Mouse (Mus musculus): Measurements from ENCODE around the gene Polr2m.
"Not testable (repeated sequence)": the region's sequence is repeated elsewhere in the genome, so short reads cannot be mapped to it uniquely, and the experiment has no call there.

The Polr2m gene

DNA sequence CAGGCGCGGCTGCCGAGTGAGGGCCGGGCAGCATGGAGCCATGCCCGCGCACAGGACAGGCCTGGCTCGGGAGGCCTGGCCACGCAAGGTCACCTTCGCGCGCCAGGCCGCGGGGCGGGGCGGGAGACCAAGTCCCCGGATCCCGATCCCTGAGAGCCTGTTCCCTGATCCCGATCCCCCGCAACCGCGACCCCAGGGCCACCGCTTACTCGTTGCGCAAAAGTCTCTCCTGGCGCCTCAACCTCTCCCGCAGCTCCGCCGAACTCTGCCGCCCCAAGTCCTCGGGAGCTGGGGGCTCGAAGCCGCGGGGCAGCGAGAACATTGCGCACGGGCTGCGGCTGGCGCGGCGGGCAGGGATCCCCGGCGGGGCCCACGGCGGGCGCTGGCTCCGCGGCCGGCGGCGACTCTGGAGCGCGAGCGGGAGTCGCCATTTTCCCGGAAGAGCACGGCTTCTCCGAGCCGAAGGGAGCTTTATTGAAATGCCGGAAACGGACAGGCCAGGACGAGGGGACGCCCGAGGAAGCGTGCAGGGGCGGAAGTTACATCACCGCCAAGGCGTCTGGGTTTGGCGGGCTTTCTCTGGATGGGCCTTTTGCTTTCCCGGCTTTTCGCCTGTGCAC is at the start of gene Polr2m:
TSS of gene Polr2m (minus strand) at position 461 of the 620 bp plus-strand sequence.
- peak; percentile 91 for DNase-seq

DNA sequence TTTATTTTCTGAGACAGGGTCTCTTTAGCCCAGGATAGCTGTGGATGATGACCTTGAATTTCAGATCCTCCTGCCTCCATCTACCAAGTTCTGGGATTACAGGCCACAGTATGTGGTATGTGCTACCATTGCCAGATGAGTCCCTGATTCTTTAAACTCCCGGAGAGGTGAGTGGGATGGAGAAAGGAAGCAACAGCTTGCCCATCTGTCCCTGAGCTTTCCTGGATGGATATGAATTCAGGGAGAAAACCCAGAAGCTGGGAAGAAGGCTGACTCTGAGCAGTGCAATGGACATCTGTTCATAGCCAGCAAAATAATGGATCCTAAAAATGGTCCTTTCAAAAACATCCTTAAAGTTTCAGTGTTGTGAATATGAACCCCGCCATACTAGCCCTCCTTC is 49.3 kb upstream of the Polr2m start:
- DNase-seq: peak; percentile 17

DNA sequence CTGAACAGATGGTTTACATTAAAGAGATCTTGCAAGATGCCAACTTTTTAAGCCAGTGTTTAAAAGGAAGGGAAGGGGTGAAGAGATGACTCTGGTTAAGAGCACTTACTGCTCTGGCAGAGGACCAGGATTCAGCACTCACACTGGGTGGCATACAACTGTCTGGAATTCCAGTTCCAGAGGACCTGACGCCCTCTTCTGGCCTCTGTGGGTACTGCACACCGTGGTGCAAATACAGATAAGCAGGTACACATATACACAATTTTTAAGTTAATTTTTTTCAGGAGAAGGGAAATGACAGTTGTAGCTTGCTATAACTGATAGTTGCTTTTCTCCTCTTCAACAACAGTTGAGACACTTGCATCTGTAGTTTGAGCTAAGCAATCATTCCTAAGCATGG is 44.2 kb upstream of the Polr2m start:
- DNase-seq: no peak

DNA sequence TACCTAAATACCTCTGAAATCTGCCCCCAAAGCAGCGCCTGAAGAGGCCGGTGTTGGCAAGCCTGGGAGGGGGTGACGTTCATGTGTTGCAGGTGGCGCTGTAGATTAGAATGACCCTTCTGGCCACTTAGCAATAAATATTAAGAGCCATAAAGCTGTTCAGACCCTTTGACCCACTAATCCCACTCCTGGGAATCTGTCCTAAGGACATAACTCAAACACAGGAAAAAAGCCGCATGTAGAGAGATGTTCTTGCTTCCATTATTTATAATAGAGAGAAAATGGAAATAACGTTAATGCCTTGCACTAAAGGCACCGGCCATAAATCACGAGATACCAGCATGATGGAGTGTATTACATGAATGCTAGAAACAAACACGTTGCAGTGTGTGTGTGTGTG is 41.7 kb upstream of the Polr2m start:
- DNase-seq: no peak

DNA sequence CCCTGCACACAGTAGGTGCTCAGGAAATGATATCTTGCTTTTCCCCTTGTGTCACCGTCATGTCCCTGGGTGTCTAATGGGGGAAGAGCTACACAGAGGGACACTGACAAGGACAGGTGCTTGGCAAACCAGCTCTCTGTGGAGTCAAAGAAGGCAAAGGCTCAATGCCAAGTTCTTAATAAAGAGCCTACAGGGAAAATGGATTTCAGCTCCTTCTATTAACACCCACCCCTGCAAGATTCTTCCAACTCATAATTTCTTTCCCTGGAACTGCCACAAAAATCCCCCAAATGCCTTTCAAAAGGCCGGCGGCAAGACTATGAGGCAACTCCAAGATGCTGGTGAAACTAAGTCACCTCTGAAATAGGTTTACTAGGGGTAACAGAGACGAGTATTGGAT is 38.2 kb upstream of the Polr2m start:
- DNase-seq: no peak

DNA sequence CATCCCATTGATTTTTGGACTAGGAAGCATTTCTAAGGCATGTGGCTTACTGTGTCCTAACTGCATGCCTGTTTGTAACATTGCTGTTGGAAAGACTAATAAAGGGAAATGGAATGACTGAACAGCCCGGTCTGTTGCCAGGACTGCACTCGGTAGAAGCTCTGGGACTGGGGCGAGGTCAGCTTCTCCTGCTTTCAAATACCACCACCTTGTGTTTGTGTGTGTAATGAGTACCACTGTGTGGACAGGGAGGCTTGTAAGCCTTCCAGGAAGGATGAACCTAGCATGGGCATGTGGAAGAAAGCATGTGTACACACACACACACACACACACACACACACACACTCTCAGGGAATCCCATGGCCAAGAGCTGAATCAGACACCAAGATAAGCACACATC is 34.1 kb upstream of the Polr2m start:
- no peak for DNase-seq

DNA sequence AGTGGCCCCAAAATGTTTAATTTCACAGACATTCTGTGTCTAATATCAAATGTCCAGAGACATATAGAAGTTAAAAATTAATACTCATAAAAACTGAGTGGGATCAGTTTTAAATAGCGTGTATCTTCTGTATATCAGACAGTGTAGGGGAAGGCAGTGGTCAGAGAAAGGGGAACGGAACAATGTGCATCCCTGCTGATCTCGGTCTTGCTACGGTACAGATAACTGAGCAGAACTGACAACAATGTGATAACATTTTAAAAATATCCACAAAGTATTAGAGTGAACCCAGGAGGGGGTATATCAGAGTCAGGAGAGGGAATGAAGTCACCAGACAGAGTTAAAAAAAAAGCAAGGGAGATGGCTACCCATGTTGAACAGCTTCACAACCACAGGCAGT is 31.8 kb upstream of the Polr2m start:
- DNase-seq: no peak

DNA sequence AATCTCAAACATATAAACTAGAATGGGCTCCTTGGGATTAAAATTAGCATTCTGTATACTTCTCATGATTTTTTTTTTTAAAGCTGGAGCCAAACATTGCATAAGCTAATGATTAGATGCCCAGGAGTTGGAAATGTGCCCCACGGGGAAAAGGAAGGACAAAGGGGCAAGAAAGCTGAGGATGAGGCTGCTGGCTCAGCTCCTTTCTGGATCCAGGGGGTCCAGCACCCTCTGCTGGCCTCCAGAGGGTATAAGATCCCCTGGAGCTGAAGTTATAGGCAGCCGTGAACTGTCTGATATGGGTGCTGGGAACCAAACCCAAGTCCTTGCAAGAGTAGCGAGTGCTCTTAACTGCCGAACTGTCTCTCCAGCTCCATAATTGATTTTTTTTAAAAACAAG is 30.1 kb upstream of the Polr2m start:
- DNase-seq: no peak

DNA sequence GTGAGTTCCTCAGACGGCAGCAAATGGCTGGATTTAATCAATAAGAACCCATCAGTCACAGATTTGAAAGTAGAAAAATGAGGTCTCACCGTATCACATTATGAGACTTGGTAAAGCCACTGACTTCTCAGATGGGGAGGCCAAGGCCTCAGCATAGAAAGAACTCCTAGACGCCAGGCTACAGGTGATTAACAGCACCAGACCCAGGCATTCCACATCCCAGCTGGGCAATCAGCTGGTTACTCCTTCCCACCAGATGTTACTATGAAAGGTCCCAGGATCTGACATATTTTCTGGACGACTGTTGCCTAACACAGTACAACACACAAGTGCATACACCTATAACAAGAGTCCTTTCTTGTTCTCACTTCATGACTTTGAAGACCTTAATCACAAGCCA is 27.8 kb upstream of the Polr2m start:
- no peak for DNase-seq

DNA sequence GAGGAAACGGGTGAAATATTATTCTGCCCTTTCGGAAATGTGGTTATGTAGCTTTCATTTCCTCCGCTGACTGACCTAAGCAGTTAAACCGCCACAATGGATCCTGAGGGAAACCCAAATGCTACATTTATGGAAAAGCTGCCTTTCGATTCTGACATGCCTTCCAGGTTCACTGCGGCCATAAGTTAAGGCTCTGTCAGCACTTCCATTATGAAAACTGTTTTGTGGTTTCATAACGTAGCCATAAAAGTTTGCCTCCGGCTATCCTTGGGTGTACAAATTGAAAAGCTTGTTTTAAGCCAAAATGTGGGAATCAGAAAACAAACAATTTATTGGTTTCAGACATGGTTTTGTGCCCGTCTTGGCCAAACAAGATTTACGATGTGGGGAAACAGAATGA is 27.2 kb upstream of the Polr2m start:
- no peak for DNase-seq

DNA sequence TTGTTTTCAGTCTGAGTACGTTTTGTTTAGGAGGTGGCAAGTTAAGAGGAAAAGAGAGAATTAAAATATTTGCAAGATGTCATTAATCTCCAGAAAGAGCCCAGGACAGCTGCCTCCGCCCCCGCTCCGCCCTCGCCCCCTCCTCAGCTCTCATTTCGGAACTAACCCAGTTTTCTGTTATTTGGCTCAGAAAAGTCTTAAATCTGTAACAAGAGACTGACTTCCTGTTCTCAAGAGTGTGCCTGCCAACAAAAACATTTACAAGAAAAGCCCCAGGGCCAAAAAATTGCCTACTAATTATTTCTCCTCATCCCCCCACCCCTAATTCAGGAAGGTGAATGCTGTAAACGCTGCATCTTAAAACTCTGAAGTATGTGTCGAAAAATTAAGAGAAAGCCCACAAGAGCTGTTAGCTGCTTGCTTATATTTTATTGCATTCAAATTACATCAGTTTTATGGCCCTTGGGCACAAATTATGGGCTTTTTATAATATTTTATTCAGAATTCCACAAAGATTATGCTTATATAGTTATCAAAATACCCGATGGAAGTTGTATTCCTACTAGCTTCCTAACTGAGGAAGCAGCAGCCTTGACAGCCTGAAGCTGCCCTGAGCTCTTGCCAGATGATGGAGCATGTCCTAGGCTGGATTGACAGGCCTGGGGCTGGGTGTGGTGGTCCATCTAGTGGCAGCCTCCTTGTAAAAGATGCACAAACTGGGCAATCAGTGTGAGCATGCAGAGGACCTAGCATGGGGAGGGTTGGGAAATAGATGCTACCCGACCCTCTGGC is 12.9 kb upstream of the Polr2m start:
- DNase-seq: no peak

DNA sequence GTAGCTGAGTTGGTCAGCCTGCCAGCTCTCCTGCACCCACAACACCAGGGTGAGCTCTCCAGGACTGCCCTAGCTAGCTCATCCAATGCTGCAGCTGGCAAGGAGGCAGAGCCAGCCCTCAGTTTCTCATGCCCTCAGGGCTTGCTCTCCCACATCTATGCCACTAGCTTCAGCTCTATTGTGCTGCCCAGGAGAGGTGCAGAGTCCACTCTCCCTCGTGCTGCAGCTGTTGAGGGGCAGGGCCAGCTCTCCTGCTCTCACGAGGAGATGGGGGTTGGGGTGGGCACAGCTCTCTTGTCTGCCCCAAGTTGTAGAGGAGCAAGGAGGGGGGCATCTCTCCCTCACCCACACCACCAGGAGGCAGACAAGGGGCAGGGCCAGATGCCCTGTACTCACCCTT is 10.9 kb upstream of the Polr2m start:
- no peak for DNase-seq

DNA sequence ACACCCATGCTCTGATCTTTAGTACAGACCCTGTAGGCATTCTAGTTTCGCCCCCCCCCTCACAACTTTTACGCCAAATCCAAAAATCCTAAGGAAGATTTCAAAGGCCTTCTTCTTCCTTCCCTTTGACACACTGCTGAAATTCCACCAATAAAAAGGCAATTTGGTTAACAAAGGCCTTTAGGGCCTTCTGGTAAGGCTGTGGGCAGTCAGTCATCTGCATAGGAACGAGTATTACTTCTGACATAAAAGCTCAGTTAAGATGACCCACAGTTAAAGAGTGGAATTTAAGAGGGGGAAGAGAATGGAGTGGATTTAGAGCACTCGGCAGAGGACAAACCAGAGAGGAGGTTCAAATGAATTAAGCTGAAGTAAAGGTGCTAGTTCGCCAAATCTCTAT is 8.0 kb upstream of the Polr2m start:
- DNase-seq: no peak

DNA sequence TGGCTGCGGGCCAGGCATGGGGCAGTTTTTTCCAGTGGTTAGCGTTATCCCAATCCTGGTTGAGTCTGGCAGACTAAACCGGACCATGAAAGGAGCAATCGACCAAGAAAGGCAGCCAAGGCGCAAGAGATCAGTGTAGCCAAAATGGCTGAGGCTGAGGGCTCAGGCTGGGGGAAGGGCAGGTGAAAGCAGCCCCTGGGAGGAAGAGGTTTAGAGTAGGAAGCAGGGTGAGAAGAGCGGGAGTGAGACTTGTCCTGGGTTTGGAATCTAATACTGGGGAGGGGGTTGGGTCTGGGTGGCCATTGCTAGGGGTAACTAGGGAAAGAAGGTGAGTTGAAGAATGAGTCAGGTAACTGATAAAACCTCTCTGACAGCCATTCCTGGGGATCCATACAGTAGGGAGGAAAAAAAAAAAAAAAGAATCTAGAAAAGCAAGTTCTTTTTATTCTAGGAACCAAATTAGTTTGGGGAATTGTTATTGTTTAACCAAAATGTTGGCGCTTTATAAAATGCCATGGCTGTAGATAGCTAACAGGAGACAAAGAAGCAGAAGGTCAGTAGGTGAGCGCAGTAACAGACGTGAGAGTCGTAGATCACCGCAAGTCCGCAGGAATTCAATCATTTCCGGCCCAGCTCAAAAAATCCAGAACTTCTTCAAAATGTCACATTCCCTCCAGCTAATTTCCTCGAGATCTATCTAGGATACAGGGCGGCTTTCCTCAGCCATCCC is 6.7 kb upstream of the Polr2m start:
- DNase-seq: no peak

DNA sequence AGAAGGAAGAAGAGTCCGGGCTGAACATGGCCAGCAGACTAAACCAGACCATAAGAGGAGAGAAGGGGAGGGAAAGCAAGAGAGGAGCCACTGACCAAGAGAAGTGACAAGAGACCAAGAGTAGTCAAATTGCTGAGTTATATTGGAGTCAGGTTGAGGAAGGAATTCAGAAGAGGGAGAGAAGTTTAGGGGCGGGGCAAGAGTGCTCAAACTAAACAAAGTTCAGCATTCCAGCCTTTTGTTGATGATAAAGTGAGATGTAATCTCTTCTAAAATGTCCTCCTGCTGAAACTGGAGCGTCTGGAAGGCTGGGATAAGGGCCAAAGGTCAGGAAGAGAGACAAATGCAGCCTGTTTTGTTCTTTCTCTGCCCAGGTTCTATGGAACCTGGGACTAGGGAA is 4.3 kb upstream of the Polr2m start:
- DNase-seq: no peak

DNA sequence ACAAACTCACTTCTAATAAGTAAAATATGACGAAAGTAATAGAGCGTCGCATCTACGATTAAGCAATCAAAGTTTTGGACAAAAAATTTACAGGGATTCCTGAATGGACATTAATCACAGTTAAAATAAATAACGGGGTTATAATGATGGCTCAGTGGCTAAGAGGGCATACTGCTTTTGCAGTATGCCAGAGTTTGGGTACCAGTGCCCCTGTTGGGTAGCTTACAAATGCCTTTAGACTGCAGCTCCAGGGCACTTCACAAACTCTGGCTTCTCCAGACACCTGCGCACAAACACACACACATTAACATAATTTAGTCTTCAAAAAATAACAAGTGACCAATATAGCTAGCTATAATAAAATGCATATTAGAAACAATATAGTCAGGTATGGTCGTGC is 392 bp upstream of the Polr2m start:
- DNase-seq: no peak

DNA sequence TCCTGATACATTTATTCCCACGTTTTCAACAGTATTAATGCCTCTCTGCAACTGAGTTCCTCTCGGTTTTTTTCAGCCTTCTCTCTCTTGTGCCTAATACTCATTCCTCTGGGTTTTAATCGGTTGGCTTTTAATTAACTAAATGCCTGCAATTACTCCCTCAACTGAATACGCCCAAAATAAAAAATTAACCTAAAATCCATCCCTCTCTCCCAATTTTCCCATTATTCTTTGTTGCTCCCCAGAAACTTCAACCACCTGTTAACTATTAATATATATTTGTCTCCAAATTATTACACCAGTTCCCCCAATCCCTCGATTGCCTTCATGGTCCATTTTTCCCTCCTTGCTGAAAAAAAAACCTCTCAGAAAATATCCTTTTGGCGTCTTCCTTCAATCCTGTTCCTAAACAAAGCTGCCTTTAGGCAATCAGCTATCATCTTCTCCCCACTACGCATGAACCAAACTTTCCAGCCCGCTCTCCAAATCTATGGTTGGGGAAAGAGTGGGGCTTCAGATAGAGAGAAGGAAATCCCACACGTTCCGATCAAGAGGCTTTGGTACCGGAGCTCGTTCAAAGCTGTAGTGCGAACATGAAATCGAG is 762 bp downstream of the Polr2m start:
- DNase-seq: no peak

DNA sequence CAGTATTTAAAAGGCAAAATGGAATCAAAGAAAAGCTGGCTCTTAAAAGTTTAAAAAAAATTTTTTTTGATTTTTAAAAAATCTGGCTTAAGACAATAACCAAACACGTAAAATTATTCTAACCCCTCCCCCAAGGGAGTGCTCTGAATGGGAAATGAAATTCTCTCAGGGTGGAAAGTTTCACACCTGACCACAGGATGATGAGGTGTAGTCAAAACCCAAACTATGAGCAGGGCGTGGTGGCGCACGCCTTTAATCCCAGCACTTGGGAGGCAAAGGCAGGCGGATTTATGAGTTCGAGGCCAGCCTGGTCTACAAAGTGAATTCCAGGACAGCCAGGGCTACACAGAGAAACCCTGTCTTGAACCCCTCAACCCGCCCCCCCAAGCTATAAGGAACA is 1.9 kb downstream of the Polr2m start:
- not testable (repeated sequence) for DNase-seq

DNA sequence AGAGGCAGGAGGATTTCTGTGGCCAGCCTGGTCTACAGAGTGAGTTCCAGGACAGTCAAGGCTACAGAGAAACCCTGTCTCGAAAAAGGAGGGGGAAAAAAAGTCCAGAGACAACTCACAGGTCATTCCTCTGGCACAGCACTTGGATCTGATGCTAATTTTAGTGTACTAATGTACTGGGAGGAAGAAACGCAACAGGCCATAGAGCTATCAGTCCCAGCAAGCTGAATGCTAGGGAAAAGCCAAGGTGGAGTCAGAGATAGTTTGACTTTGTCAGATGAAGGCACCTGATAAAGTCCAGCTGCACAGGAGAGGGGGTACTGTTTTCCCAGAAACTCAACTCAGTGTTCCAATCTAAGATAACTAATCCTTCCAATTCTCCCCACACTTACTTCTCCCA is 5.4 kb downstream of the Polr2m start:
- DNase-seq: no peak

DNA sequence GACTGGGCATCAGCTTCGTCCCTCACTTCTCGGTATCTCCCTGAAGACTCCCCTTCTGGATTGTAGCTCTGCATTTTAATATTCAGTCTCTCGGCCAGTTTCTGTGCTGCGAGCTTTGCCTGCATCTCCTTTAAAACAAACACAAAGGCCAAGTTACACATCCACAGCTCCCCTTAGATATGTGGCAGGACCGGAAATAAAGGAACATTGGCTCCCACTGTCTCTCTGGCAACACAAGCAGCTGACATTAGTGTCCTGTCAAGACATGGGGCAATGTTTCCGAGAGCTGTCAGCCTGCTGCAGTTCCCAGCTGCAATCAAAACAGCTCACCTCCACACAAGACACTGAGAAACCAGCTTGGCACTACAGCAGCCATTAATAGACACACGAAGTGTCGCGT is 6.3 kb downstream of the Polr2m start:
- DNase-seq: no peak

DNA sequence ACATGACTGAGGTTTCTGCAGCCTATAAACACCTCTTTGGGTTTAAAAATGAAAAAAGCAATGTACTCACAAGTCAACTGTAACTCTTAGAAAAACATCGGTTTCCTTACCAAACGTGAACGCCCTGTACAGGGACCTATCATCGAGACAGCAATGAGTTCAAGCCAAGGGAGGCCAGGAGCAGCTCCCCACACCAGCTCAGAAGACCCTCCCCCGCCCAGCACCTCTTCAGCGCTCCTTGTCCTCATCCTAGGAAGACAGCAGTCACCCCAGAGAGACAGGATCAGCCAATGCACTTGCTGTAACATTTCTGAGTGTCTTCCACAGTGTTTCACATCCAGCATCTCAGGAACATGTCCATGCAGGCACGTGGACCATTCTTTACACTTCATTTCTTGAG is 7.1 kb downstream of the Polr2m start:
- DNase-seq: no peak

DNA sequence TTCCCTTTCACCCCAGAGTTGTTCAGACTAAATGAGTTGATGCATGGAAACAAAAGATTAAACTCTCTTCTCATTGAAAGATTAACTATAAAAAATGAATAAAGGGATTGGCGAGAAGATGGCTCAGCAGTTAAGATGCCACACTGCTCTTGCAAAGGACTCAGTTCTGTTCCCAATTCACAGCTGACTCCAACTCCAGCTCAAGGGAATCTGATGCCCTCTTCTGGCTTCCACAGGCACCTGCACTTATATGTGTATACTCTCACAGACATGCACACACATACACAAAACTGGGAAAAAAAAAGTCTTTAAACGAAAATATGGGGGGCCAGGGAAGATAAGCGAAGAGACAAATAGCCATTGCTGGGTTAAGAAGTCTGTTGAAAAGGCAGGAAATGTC is 9.1 kb downstream of the Polr2m start:
- no peak for DNase-seq

DNA sequence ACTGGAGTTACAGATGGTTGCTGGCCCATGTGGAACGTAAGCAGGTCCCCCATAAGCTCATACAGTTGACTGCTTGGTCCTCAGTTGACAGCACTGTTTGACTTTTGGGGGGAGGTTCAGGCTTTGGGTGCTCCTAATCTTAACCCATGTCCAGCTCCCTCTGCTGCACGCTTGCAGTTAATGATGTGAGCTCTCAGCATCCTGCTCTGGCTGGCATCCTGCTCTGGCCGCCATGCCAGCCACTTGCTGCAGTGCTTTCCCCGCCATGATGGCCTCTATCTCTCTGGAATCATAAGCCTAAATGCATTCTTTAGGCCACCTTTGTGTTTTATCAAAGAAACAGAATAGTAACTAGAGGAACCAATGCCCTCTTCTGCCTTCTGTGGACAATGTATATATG is 10.2 kb downstream of the Polr2m start:
- no peak for DNase-seq

DNA sequence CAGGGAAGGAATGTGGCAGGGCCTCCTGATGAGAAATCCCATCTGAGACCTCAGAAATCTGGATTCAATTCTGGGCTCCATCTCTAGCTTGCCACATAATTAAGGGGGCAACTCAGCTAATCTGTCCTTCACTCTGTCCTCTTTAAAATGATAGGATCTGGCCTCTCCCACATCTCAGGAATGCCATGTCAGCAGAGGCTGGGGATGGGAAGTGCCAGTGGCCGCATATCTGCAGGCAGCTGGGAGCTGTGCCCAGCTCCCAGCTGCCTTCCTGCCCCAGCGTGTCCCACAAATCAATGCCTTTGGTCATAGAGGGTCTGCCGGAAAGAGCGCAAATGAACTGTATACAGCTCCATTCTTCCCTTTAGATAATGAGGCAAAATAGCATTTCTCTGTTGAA is 18.3 kb downstream of the Polr2m start:
- DNase-seq: no peak

Data from right cerebral cortex, postnatal 25 days (tissue).